Mouse (Mus musculus) liver (tissue): ENCODE results near the gene Oat.

Experiments
- DNase-seq: peaks from one replicate; pipeline ENCODE4 v3.0.0-alpha.2; 2020; ENCODE audit warnings: mixed read lengths

The Oat gene

DNA sequence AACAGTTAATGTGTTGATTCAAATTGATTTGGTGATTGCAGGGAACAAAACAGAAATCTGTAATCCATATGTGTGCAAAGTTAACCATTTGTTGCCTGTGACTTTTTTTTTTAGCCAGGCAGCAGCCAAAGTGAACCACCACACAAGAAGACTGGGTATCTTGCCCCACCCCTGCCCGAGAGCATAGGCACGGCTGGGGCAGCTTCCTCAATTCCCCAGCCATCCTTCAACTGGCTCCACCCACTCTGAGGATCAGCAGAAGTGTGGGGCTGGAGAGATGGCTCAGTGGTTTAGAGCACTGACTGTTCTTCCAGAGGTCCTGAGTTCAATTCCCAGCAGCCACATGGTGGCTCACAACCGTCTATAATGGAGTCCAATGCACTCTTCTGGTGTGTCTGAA lies 34.6 kb downstream of the Oat start:
- no peak for DNase-seq

DNA sequence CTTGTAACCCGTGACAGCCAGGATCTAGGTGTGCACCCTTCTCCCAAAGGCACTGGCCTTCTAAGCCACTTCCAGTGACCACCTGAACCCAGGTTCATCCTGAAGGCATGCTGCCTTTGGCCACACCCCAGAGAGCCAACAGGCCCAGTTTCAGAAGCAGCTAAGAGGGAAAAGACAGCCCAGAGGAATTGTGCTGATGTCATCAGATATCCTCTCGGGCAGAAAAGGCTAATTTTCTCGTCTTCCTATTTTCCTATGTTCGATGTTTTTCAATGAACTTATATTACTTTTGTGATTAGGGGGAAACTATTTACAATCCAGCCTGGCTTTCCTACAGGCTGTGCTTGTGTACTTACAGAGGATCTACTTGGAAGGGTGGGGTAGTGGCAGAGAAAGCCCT lies 35.6 kb downstream of the Oat start:
- DNase-seq, result no peak

DNA sequence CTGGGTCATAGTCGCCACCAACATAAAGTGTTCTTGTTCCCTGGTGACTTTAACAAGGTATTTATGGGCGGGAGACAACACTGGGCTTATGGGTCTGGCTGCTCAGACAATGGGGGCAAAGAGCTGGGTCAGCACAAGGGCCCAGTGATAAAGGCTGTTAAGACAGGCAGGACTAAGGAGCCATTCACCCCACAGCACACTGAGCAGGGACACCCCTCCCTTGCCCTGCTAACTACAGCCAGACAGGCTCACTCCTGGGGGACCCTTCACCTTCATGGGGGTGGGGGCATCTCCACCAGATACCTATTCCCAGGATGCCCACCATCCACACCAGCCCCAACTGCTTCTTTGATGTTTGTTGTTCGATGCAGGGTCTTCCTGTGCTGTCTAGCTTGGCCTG lies 47.0 kb downstream of the Oat start:
- DNase-seq, result no peak

DNA sequence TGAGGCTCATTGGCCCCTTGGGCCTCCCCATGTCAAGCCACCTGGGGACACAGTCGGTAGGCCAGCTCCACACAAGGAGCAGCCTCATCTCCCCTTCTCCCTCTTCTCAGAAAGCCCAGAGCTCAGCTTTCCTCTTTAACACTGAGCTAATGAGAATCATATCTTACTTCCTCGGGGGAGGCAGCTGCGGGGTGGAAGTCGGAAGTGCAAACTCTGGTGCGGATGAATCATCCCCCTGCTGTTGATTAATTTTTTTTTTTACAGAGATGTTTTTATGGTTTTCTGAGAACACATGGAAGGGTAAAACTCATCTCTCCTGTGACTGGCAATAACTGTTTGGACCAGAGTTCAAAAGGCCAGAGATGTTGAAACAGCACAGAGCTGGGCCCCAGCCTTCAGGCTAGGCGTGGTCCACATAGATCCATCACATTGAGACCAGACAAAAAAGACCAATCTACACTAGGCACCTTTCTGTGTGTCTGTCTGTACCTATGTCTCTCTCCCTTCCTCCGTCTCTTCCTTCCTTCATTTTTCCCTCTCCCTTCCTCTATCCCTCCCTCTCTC lies 62.7 kb downstream of the Oat start:
- no peak for DNase-seq

DNA sequence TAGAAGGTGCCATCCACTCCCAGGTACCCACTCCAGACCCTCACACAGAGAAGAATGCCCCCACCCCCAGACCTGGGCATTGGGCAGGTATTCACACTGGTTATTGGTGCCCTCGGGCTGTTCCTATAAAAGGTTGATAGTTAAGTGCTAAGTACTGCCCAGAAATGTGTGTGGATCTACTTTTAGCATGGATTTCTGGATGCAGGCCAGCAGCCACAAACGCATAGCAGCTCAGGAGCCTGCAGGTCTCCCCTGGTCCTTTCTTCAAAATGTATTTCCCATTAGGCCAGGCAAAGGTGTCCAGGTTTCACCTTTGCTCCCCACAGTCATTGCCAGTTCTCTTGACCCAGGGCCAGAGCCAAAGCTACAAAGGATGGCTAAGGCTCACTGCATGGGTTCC lies 67.1 kb downstream of the Oat start:
- no peak for DNase-seq
